Mouse (Mus musculus): ENCODE results near the gene Chn1. TPM values are rescaled to one million over a fixed set of nuclear protein-coding genes. Genes with fewer than 3 reads are reported as not detected.
A peak's percentile ranks its signal among the peaks of the same experiment; 100 is the strongest.

The Chn1 gene
- polyA plus RNA-seq, 1 experiment = 3.1 TPM

DNA sequence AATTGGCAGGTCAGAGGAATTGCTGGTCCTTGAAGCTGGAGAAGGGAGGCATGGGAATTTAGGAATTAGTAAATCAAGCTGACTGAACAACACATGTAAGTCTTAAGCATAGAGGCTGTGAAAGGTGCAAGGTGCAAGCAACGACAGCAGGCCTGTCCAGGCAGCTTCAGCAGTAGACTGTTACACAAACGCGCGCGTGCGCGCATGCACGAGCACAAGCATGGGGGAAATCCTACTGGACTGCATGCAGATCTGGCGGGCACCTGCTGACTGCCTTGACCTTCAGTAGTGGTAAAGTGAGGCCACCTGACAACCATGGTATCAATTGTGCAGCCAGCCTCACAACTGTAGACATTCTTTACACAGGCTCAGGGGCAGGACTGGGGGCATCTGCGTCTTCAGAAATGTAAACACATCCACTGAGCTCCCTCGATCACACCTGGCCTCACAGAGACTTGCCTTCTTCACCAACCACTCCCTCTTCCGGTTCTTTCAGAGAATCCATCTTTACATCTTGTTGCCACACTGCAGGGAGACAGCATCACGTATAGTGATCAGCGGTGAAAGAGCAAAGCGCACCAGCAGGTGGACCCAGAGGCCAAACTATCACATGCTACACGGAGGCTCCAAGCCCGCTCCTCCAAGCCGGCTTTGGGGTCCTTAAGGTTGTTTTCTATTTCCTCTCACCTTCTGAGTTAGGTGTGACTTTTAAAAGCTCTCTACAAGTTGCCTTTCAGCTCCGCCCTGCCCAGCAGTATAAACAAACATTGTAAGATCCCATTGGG is 16.9 kb upstream of the Chn1 start:
- Histone ChIP-seq H3K27ac (ENCODE audit: control insufficient read depth, insufficient read depth, low read length) (no peak overlapping the region), H3K27me3 (ENCODE audit: control insufficient read depth, insufficient read depth, low read length) (no peaks in the 10 kb centered on the region), H3K4me1 (replicated peaks; ENCODE audit: control insufficient read depth, insufficient read depth, low read length) (0 out of 2 replicates have a peak, but pooled peaks cover 6% of the 10 kb centered on the region), H3K4me3 (ENCODE audit: control insufficient read depth, insufficient read depth, low read length) (no peak overlapping the region), H3K36me3 (ENCODE audit: control insufficient read depth, insufficient read depth, low read length) (no peaks in the 10 kb centered on the region)
- no peak for TF ChIP-seq CTCF (IDR thresholded peaks at IDR 0.05; ENCODE audit: borderline replicate concordance, control insufficient read depth, extremely low read depth, insufficient read depth, low read length, poor library complexity)
- TF ChIP-seq POLR2A (IDR thresholded peaks at IDR 0.05; ENCODE audit: control insufficient read depth, extremely low read depth, insufficient read depth, low read length, poor library complexity) = no peak
- 61% methylated on average over 19 of the region's 19 CpGs for WGBS
- peak; percentile 24 for DNase-seq

DNA sequence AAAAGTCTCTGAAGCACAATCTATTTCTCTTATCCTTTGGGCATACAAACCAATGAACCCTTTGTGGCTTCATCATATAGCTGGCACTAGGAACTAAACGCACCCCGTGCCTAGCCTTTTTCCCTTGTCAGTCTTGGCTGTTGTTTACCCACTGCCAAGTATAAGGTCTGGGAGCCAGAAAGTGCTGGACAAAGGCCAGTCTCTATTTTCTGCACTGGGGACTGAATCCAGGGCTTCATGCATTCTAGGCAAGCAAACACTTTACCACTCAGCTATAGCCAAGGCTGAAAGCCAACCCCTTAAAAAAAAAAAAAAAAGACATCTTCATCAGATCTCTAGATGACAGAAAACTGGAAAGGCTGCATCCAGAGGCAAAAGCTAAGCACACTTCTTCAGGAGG is 15.2 kb upstream of the Chn1 start:
- WGBS = 95% methylated on average over 2 of the region's 2 CpGs
- H3K36me3 ChIP-seq (ENCODE audit: control insufficient read depth, insufficient read depth, low read length) = no peaks in the 10 kb centered on the region
- H3K27ac ChIP-seq (ENCODE audit: control insufficient read depth, insufficient read depth, low read length) = no peak overlapping the region
- no peak overlapping the region for H3K4me3 ChIP-seq (ENCODE audit: control insufficient read depth, insufficient read depth, low read length)
- TF ChIP-seq POLR2A (IDR thresholded peaks at IDR 0.05; ENCODE audit: control insufficient read depth, extremely low read depth, insufficient read depth, low read length, poor library complexity) = no peak
- TF ChIP-seq CTCF (IDR thresholded peaks at IDR 0.05; ENCODE audit: borderline replicate concordance, control insufficient read depth, extremely low read depth, insufficient read depth, low read length, poor library complexity) = no peak
- H3K27me3 ChIP-seq (ENCODE audit: control insufficient read depth, insufficient read depth, low read length) = no peaks in the 10 kb centered on the region
- 0 out of 2 replicates have a peak, but pooled peaks cover 6% of the 10 kb centered on the region for H3K4me1 ChIP-seq (replicated peaks; ENCODE audit: control insufficient read depth, insufficient read depth, low read length)
- no peak for DNase-seq

DNA sequence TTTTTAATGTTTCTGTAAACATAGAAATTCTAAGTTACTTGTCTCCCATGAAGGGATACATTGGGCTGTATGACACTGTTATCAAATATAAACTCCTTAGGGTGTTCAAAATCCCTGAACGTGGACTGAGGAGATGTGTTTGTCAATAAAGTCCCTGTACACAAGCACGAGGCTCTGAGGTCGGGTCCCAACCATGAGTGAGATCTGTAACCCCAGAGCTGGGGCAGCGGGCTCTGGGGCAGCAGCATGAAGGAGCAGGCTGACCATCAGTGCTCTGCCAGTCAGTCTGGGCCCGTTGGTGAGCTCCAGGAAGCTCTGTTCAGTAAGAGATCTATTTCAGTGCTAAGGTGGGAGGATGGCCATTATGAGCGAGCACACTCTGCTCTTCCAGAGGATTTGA is 13.2 kb upstream of the Chn1 start:
- no peaks in the 10 kb centered on the region for H3K36me3 ChIP-seq (ENCODE audit: control insufficient read depth, insufficient read depth, low read length)
- TF ChIP-seq CTCF (IDR thresholded peaks at IDR 0.05; ENCODE audit: borderline replicate concordance, control insufficient read depth, extremely low read depth, insufficient read depth, low read length, poor library complexity) (no peak), POLR2A (IDR thresholded peaks at IDR 0.05; ENCODE audit: control insufficient read depth, extremely low read depth, insufficient read depth, low read length, poor library complexity) (no peak)
- no peak overlapping the region for H3K27ac ChIP-seq (ENCODE audit: control insufficient read depth, insufficient read depth, low read length)
- H3K27me3 ChIP-seq (ENCODE audit: control insufficient read depth, insufficient read depth, low read length) = no peaks in the 10 kb centered on the region
- 0 out of 2 replicates have a peak, but pooled peaks cover 6% of the 10 kb centered on the region for H3K4me1 ChIP-seq (replicated peaks; ENCODE audit: control insufficient read depth, insufficient read depth, low read length)
- DNase-seq = no peak
- no peak overlapping the region for H3K4me3 ChIP-seq (ENCODE audit: control insufficient read depth, insufficient read depth, low read length)
- 84% methylated on average over 6 of the region's 6 CpGs for WGBS

- WGBS = 20% methylated on average over 9 of the region's 9 CpGs
- no peaks in the 10 kb centered on the region for H3K4me1 ChIP-seq (replicated peaks; ENCODE audit: control insufficient read depth, insufficient read depth, low read length)
- H3K27ac ChIP-seq (ENCODE audit: control insufficient read depth, insufficient read depth, low read length) = no peak overlapping the region
- no peak overlapping the region for H3K4me3 ChIP-seq (ENCODE audit: control insufficient read depth, insufficient read depth, low read length)
- no peak for DNase-seq
- H3K36me3 ChIP-seq (ENCODE audit: control insufficient read depth, insufficient read depth, low read length) = no peaks in the 10 kb centered on the region
- TF ChIP-seq POLR2A (IDR thresholded peaks at IDR 0.05; ENCODE audit: control insufficient read depth, extremely low read depth, insufficient read depth, low read length, poor library complexity) (no peak), CTCF (IDR thresholded peaks at IDR 0.05; ENCODE audit: borderline replicate concordance, control insufficient read depth, extremely low read depth, insufficient read depth, low read length, poor library complexity) (no peak)
- H3K27me3 ChIP-seq (ENCODE audit: control insufficient read depth, insufficient read depth, low read length) = no peaks in the 10 kb centered on the region
Observed at GRCm38 (mm10) chr2:73782371-73782905, 7.3 kb upstream of the Chn1 start.

- DNase-seq = no peak
- H3K27ac ChIP-seq (ENCODE audit: control insufficient read depth, insufficient read depth, low read length) = no peak overlapping the region
- WGBS = 90% methylated on average over 14 of the region's 14 CpGs
- peaks cover 7% of the 10 kb centered on the region for H3K27me3 ChIP-seq (ENCODE audit: control insufficient read depth, insufficient read depth, low read length)
- peaks cover under 1% of the 10 kb centered on the region for H3K4me1 ChIP-seq (replicated peaks; ENCODE audit: control insufficient read depth, insufficient read depth, low read length)
- H3K36me3 ChIP-seq (ENCODE audit: control insufficient read depth, insufficient read depth, low read length) = no peaks in the 10 kb centered on the region
- H3K4me3 ChIP-seq (ENCODE audit: control insufficient read depth, insufficient read depth, low read length) = no peak overlapping the region
- no peak for TF ChIP-seq CTCF (IDR thresholded peaks at IDR 0.05; ENCODE audit: borderline replicate concordance, control insufficient read depth, extremely low read depth, insufficient read depth, low read length, poor library complexity)
- no peak for TF ChIP-seq POLR2A (IDR thresholded peaks at IDR 0.05; ENCODE audit: control insufficient read depth, extremely low read depth, insufficient read depth, low read length, poor library complexity)
Observed at GRCm38 (mm10) chr2:73780321-73781010, 5.3 kb upstream of the Chn1 start.

DNA sequence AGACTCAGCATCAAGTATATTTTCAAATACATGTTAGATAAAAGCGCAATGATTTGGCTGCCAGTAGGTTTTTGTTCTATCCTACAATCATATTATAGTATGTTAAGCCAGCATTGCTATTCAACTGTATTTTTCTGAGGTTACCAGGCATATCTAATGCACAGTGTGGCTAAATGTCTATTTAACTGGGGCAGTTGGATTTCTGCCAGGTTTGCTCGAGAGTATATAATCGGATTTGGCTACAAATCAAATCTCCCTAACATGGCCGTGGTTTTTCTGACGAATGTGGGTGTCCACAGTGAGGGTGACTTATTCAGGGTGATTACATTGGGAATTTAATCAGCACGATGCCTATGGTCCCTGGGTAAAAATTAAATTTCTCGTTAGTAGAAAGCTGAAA is 4.7 kb upstream of the Chn1 start:
- H3K4me3 ChIP-seq (ENCODE audit: control insufficient read depth, insufficient read depth, low read length) = no peak overlapping the region
- H3K27me3 ChIP-seq (ENCODE audit: control insufficient read depth, insufficient read depth, low read length) = peaks cover 13% of the 10 kb centered on the region
- no peaks in the 10 kb centered on the region for H3K36me3 ChIP-seq (ENCODE audit: control insufficient read depth, insufficient read depth, low read length)
- TF ChIP-seq POLR2A (IDR thresholded peaks at IDR 0.05; ENCODE audit: control insufficient read depth, extremely low read depth, insufficient read depth, low read length, poor library complexity) (no peak), CTCF (IDR thresholded peaks at IDR 0.05; ENCODE audit: borderline replicate concordance, control insufficient read depth, extremely low read depth, insufficient read depth, low read length, poor library complexity) (no peak)
- H3K4me1 ChIP-seq (replicated peaks; ENCODE audit: control insufficient read depth, insufficient read depth, low read length) = peaks cover 4% of the 10 kb centered on the region
- DNase-seq = no peak
- WGBS = 79% methylated on average over 7 of the region's 7 CpGs
- no peak overlapping the region for H3K27ac ChIP-seq (ENCODE audit: control insufficient read depth, insufficient read depth, low read length)

Measured in thymus, adult 2 months (tissue).